Mouse (Mus musculus) G1E-ER4 (cell line): ENCODE data around the gene BC017158. TPM values are rescaled to one million over a fixed set of nuclear protein-coding genes. Genes with fewer than 3 reads are reported as not detected.

Source experiments
- GATA1 ChIP-seq: IDR thresholded peaks from one replicate; pipeline ENCODE4 v1.8.0; 2012; ENCODE audit warnings: low read length, inconsistent platforms
- polyA plus RNA-seq: library from polyadenylated mRNA; stranded (reverse); fragments of >175 nt; gene quantifications from 2 replicates; pipeline ENCODE4 v1.2.3, GENCODE M21; 2012

The BC017158 gene
- polyA plus RNA-seq: 39.8 and 40.9 TPM in 2 replicates

- no peak for TF ChIP-seq GATA1
Observed at GRCm38 (mm10) chr7:128297617-128298480, at the start of gene BC017158. BC017158 (minus strand) TSS chr7:128298170.

- no peak for TF ChIP-seq GATA1
Observed at GRCm38 (mm10) chr7:128346991-128347390, 49.0 kb upstream of the BC017158 start.

GRCm38 (mm10) chr7:128346522-128346921, 48.6 kb upstream of the BC017158 start:
- no peak for TF ChIP-seq GATA1

GRCm38 (mm10) chr7:128345691-128346090, 47.7 kb upstream of the BC017158 start:
- no peak for TF ChIP-seq GATA1

GRCm38 (mm10) chr7:128344928-128345653, 47.1 kb upstream of the BC017158 start:
- TF ChIP-seq GATA1: no peak

GRCm38 (mm10) chr7:128344488-128344887, 46.5 kb upstream of the BC017158 start:
- TF ChIP-seq GATA1: no peak

- TF ChIP-seq GATA1: no peak
Observed at GRCm38 (mm10) chr7:128332896-128333295, 34.9 kb upstream of the BC017158 start.

GRCm38 (mm10) chr7:128330981-128331380, 33.0 kb upstream of the BC017158 start:
- no peak for TF ChIP-seq GATA1

GRCm38 (mm10) chr7:128324977-128325376, 27.0 kb upstream of the BC017158 start:
- TF ChIP-seq GATA1: no peak

GRCm38 (mm10) chr7:128321260-128321659, 23.3 kb upstream of the BC017158 start:
- no peak for TF ChIP-seq GATA1

GRCm38 (mm10) chr7:128320219-128320816, 22.3 kb upstream of the BC017158 start:
- no peak for TF ChIP-seq GATA1

GRCm38 (mm10) chr7:128319140-128319539, 21.2 kb upstream of the BC017158 start:
- no peak for TF ChIP-seq GATA1

GRCm38 (mm10) chr7:128317011-128317410, 19.0 kb upstream of the BC017158 start:
- TF ChIP-seq GATA1: no peak

GRCm38 (mm10) chr7:128314491-128314890, 16.5 kb upstream of the BC017158 start:
- no peak for TF ChIP-seq GATA1

- TF ChIP-seq GATA1: no peak
Observed at GRCm38 (mm10) chr7:128313601-128314000, 15.6 kb upstream of the BC017158 start.
